Mouse (Mus musculus): ENCODE results near the gene Rrp1b. TPM values are rescaled to one million over a fixed set of nuclear protein-coding genes. Genes with fewer than 3 reads are reported as not detected.
"Not testable (repeated sequence)": the region's sequence is repeated elsewhere in the genome, so short reads cannot be mapped to it uniquely, and the experiment has no call there.

Rrp1b gene
- polyA plus RNA-seq, 1 experiment from 2014 or later = 32.3 TPM

GRCm38 (mm10) chr17:32063654-32064053, 27.8 kb downstream of the Rrp1b start:
- peaks cover 15% of the 10 kb centered on the region for H3K4me1 ChIP-seq (ENCODE audit: control insufficient read depth, insufficient read depth, low read length)
- H3K27me3 ChIP-seq (ENCODE audit: control insufficient read depth, insufficient read depth, low read length) = no peaks in the 10 kb centered on the region
- H3K36me3 ChIP-seq (ENCODE audit: control insufficient read depth, insufficient read depth) = peaks cover 7% of the 10 kb centered on the region
- no peak overlapping the region for H3K27ac ChIP-seq (ENCODE audit: low read length)
- ATAC-seq (replicated peaks; ENCODE audit: extremely low read depth, insufficient read depth, low FRiP score) = no peak
- no peak overlapping the region for H3K4me2 ChIP-seq (ENCODE audit: low read depth, low read length)
- H3K9ac ChIP-seq (ENCODE audit: low read length) = no peak overlapping the region
- H3K9me3 ChIP-seq (replicated peaks; ENCODE audit: control insufficient read depth, low read length) = no peaks in the 10 kb centered on the region
- no peak overlapping the region for H3K4me3 ChIP-seq (ENCODE audit: low read length)
- 50% methylated on average over 2 of the region's 2 CpGs for WGBS

GRCm38 (mm10) chr17:32064762-32065161, 28.9 kb downstream of the Rrp1b start:
- not testable (repeated sequence) for H3K4me3 ChIP-seq (ENCODE audit: low read length); H3K27ac ChIP-seq (ENCODE audit: low read length); H3K4me2 ChIP-seq (ENCODE audit: low read depth, low read length); H3K27me3 ChIP-seq (ENCODE audit: control insufficient read depth, insufficient read depth, low read length); H3K36me3 ChIP-seq (ENCODE audit: control insufficient read depth, insufficient read depth); H3K9me3 ChIP-seq (replicated peaks; ENCODE audit: control insufficient read depth, low read length); ATAC-seq (replicated peaks; ENCODE audit: extremely low read depth, insufficient read depth, low FRiP score); H3K9ac ChIP-seq (ENCODE audit: low read length)
- H3K4me1 ChIP-seq (ENCODE audit: control insufficient read depth, insufficient read depth, low read length) = peaks cover 15% of the 10 kb centered on the region
- 48% methylated on average over 8 of the region's 8 CpGs for WGBS

- Histone ChIP-seq H3K27me3 (ENCODE audit: control insufficient read depth, insufficient read depth, low read length) (no peaks in the 10 kb centered on the region), H3K4me2 (ENCODE audit: low read depth, low read length) (no peak overlapping the region), H3K36me3 (ENCODE audit: control insufficient read depth, insufficient read depth) (no peaks in the 10 kb centered on the region), H3K4me3 (ENCODE audit: low read length) (no peak overlapping the region), H3K4me1 (ENCODE audit: control insufficient read depth, insufficient read depth, low read length) (peaks cover 12% of the 10 kb centered on the region), H3K27ac (ENCODE audit: low read length) (no peak overlapping the region), H3K9me3 (replicated peaks; ENCODE audit: control insufficient read depth, low read length) (peaks cover 4% of the 10 kb centered on the region; the same call in 1 of the 2 replicates), H3K9ac (ENCODE audit: low read length) (no peak overlapping the region)
- WGBS = 55% methylated on average over 9 of the region's 9 CpGs
- ATAC-seq (replicated peaks; ENCODE audit: extremely low read depth, insufficient read depth, low FRiP score) = no peak
Measured at GRCm38 (mm10) chr17:32067541-32067940, 31.6 kb downstream of the Rrp1b start.

GRCm38 (mm10) chr17:32068381-32068780, 32.5 kb downstream of the Rrp1b start:
- no peak for ATAC-seq (replicated peaks; ENCODE audit: extremely low read depth, insufficient read depth, low FRiP score)
- H3K9ac ChIP-seq (ENCODE audit: low read length) = no peak overlapping the region
- H3K4me3 ChIP-seq (ENCODE audit: low read length) = no peak overlapping the region
- peaks cover 4% of the 10 kb centered on the region; the same call in 1 of the 2 replicates for H3K9me3 ChIP-seq (replicated peaks; ENCODE audit: control insufficient read depth, low read length)
- 76% methylated on average over 11 of the region's 11 CpGs for WGBS
- peaks cover 5% of the 10 kb centered on the region for H3K4me1 ChIP-seq (ENCODE audit: control insufficient read depth, insufficient read depth, low read length)
- H3K27me3 ChIP-seq (ENCODE audit: control insufficient read depth, insufficient read depth, low read length) = no peaks in the 10 kb centered on the region
- no peak overlapping the region for H3K27ac ChIP-seq (ENCODE audit: low read length)
- no peak overlapping the region for H3K4me2 ChIP-seq (ENCODE audit: low read depth, low read length)
- no peaks in the 10 kb centered on the region for H3K36me3 ChIP-seq (ENCODE audit: control insufficient read depth, insufficient read depth)

- no peak overlapping the region for H3K27ac ChIP-seq (ENCODE audit: low read length)
- no peaks in the 10 kb centered on the region for H3K27me3 ChIP-seq (ENCODE audit: control insufficient read depth, insufficient read depth, low read length)
- peaks cover 4% of the 10 kb centered on the region; the same call in 1 of the 2 replicates for H3K9me3 ChIP-seq (replicated peaks; ENCODE audit: control insufficient read depth, low read length)
- H3K4me1 ChIP-seq (ENCODE audit: control insufficient read depth, insufficient read depth, low read length) = peaks cover 1% of the 10 kb centered on the region
- no peak overlapping the region for H3K9ac ChIP-seq (ENCODE audit: low read length)
- no peak overlapping the region for H3K4me2 ChIP-seq (ENCODE audit: low read depth, low read length)
- no peaks in the 10 kb centered on the region for H3K36me3 ChIP-seq (ENCODE audit: control insufficient read depth, insufficient read depth)
- ATAC-seq (replicated peaks; ENCODE audit: extremely low read depth, insufficient read depth, low FRiP score) = no peak
- 81% methylated on average over 2 of the region's 2 CpGs for WGBS
- no peak overlapping the region for H3K4me3 ChIP-seq (ENCODE audit: low read length)
Measured at GRCm38 (mm10) chr17:32068810-32069209, 32.9 kb downstream of the Rrp1b start.

GRCm38 (mm10) chr17:32073359-32073758, 37.5 kb downstream of the Rrp1b start:
- H3K27me3 ChIP-seq (ENCODE audit: control insufficient read depth, insufficient read depth, low read length) = no peaks in the 10 kb centered on the region
- no peak overlapping the region for H3K27ac ChIP-seq (ENCODE audit: low read length)
- H3K4me1 ChIP-seq (ENCODE audit: control insufficient read depth, insufficient read depth, low read length) = no peaks in the 10 kb centered on the region
- H3K9ac ChIP-seq (ENCODE audit: low read length) = no peak overlapping the region
- ATAC-seq (replicated peaks; ENCODE audit: extremely low read depth, insufficient read depth, low FRiP score) = no peak
- WGBS = 2% methylated on average over 2 of the region's 2 CpGs
- H3K9me3 ChIP-seq (replicated peaks; ENCODE audit: control insufficient read depth, low read length) = peaks cover 4% of the 10 kb centered on the region; the same call in 1 of the 2 replicates
- no peaks in the 10 kb centered on the region for H3K36me3 ChIP-seq (ENCODE audit: control insufficient read depth, insufficient read depth)
- H3K4me2 ChIP-seq (ENCODE audit: low read depth, low read length) = no peak overlapping the region
- no peak overlapping the region for H3K4me3 ChIP-seq (ENCODE audit: low read length)

- Histone ChIP-seq H3K4me1 (ENCODE audit: control insufficient read depth, insufficient read depth, low read length) (no peaks in the 10 kb centered on the region), H3K27ac (ENCODE audit: low read length) (no peak overlapping the region), H3K9ac (ENCODE audit: low read length) (no peak overlapping the region), H3K9me3 (replicated peaks; ENCODE audit: control insufficient read depth, low read length) (peaks cover 4% of the 10 kb centered on the region; the same call in 1 of the 2 replicates), H3K36me3 (ENCODE audit: control insufficient read depth, insufficient read depth) (no peaks in the 10 kb centered on the region), H3K4me3 (ENCODE audit: low read length) (no peak overlapping the region), H3K27me3 (ENCODE audit: control insufficient read depth, insufficient read depth, low read length) (no peaks in the 10 kb centered on the region), H3K4me2 (ENCODE audit: low read depth, low read length) (no peak overlapping the region)
- no peak for ATAC-seq (replicated peaks; ENCODE audit: extremely low read depth, insufficient read depth, low FRiP score)
- 58% methylated on average over 4 of the region's 4 CpGs for WGBS
Measured at GRCm38 (mm10) chr17:32074658-32075057, 38.8 kb downstream of the Rrp1b start.

GRCm38 (mm10) chr17:32075164-32075563, 39.3 kb downstream of the Rrp1b start:
- ATAC-seq (replicated peaks; ENCODE audit: extremely low read depth, insufficient read depth, low FRiP score) = 0 out of 2 replicates have a peak, but pooled peaks have one; percentile 39
- Histone ChIP-seq H3K27ac (ENCODE audit: low read length) (no peak overlapping the region), H3K4me3 (ENCODE audit: low read length) (no peak overlapping the region), H3K4me2 (ENCODE audit: low read depth, low read length) (no peak overlapping the region), H3K4me1 (ENCODE audit: control insufficient read depth, insufficient read depth, low read length) (no peaks in the 10 kb centered on the region), H3K9ac (ENCODE audit: low read length) (no peak overlapping the region), H3K9me3 (replicated peaks; ENCODE audit: control insufficient read depth, low read length) (no peaks in the 10 kb centered on the region; the same call in 1 of the 2 replicates), H3K36me3 (ENCODE audit: control insufficient read depth, insufficient read depth) (no peaks in the 10 kb centered on the region), H3K27me3 (ENCODE audit: control insufficient read depth, insufficient read depth, low read length) (no peaks in the 10 kb centered on the region)
- 5% methylated on average over 2 of the region's 2 CpGs for WGBS

GRCm38 (mm10) chr17:32083351-32083750, 47.5 kb downstream of the Rrp1b start:
- no peak for ATAC-seq (replicated peaks; ENCODE audit: extremely low read depth, insufficient read depth, low FRiP score)
- no peak overlapping the region for H3K27ac ChIP-seq (ENCODE audit: low read length)
- no peaks in the 10 kb centered on the region for H3K36me3 ChIP-seq (ENCODE audit: control insufficient read depth, insufficient read depth)
- no peak overlapping the region for H3K9ac ChIP-seq (ENCODE audit: low read length)
- H3K27me3 ChIP-seq (ENCODE audit: control insufficient read depth, insufficient read depth, low read length) = no peaks in the 10 kb centered on the region
- no peak overlapping the region for H3K4me2 ChIP-seq (ENCODE audit: low read depth, low read length)
- no peaks in the 10 kb centered on the region; the same call in 1 of the 2 replicates for H3K9me3 ChIP-seq (replicated peaks; ENCODE audit: control insufficient read depth, low read length)
- H3K4me1 ChIP-seq (ENCODE audit: control insufficient read depth, insufficient read depth, low read length) = no peaks in the 10 kb centered on the region
- H3K4me3 ChIP-seq (ENCODE audit: low read length) = no peak overlapping the region
- 83% methylated on average over 2 of the region's 2 CpGs for WGBS

Measured in heart, embryonic 16.5 days (tissue).